Mouse (Mus musculus) lung, adult 10 weeks (tissue): ENCODE data around the gene Tbc1d20. TPM values are rescaled to one million over a fixed set of nuclear protein-coding genes. Genes with fewer than 3 reads are reported as not detected.

Source experiments
- polyA plus RNA-seq: library from polyadenylated mRNA; stranded (reverse); fragments of 350-450 nt; fragmentation: Illumina TruSeq; extraction: RNeasy Lipid Tissue Mini Kit (QIAGEN cat#74804); gene quantifications from one replicate; pipeline ENCODE4 v1.2.3, GENCODE M21; 2014; ENCODE audit warnings: low read depth, low replicate concordance; ENCODE audit not compliant: insufficient read depth

Gene Tbc1d20
- 38.9 TPM for polyA plus RNA-seq

GRCm38 (mm10) chr2:152293727-152294475 lies at the start of gene Tbc1d20:
Gene Tbc1d20 (plus strand): TSS chr2:152293828.

GRCm38 (mm10) chr2:152332101-152332825 lies 38.6 kb downstream of the Tbc1d20 start, which contains the start of gene Rbck1:
Gene Rbck1 (minus strand): TSS chr2:152332653.

DNA sequence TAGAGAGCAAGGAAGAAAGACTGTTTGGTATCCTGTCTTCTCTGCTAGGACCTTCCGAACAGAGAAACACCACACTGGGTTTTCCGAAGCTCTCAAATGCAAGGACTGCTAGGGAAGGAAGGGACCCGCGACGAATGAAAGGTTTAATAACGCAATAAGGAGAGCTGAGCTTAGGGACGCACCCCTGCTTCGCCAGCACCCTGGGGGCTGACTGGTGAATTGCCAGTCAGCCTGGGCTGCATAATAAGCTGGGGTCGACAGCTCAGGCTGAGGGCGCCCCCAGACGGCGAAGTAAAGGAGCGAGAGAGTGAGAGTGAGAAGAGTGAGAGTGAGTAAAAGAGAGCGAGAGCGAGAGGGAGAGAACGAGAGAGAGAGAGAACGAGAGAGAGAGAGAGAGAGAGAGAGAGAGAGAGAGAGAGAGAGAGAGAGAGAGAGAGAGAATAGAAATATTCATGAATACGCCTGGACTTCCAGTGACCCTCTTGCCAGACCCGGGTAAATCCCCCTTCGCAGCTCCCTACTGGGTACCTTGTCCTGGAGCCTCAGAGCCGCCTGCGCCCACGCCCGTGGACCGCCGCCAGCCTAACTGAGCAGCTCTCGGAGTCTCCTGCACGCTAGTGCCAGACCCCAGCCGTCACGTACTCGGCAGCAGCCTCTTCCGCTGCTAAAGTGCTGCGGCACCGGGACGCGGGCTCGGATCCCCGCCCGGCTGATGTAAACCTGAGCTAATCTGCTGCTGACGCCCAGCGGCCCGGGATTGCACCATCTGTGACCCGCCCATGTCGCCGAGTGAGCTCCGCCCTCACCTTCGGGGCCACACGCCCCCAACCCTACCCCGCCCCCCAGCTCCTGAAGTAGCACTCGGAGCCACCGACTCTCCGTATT lies 49.9 kb downstream of the Tbc1d20 start, which contains the start of gene Trib3:
Trib3 (minus strand) TSS at position 704 of the 885 bp plus-strand sequence.

Other genes with a start within 250 kb of the Tbc1d20 start
- gene Scrt2, start 212.3 kb upstream of the Tbc1d20 start, polyA plus RNA-seq: not detected
- gene Srxn1, start 188.3 kb upstream of the Tbc1d20 start, polyA plus RNA-seq: 13.4 TPM
- gene Tcf15, start 150.3 kb upstream of the Tbc1d20 start, polyA plus RNA-seq: 0.76 TPM
- gene Csnk2a1, start 67.0 kb upstream of the Tbc1d20 start, polyA plus RNA-seq: 36.7 TPM
- 61.4 TPM for gene Rbck1, start 38.8 kb downstream of the Tbc1d20 start, polyA plus RNA-seq
- 4.1 TPM for gene Trib3, start 50.2 kb downstream of the Tbc1d20 start, polyA plus RNA-seq
- gene Nrsn2, start 82.8 kb downstream of the Tbc1d20 start, polyA plus RNA-seq: not detected
- gene Sox12, start 104.2 kb downstream of the Tbc1d20 start, polyA plus RNA-seq: 1.6 TPM
- gene Zcchc3, start 121.2 kb downstream of the Tbc1d20 start, polyA plus RNA-seq: 3.9 TPM
- 11.0 TPM for gene 6820408C15Rik, start 121.8 kb downstream of the Tbc1d20 start, polyA plus RNA-seq
- not detected for gene Defb23, start 170.8 kb downstream of the Tbc1d20 start, polyA plus RNA-seq
- not detected for gene Defb20, start 183.2 kb downstream of the Tbc1d20 start, polyA plus RNA-seq
- not detected for gene Defb22, start 196.3 kb downstream of the Tbc1d20 start, polyA plus RNA-seq
- not detected for gene Defb26, start 217.9 kb downstream of the Tbc1d20 start, polyA plus RNA-seq
- gene Defb28, start 224.4 kb downstream of the Tbc1d20 start, polyA plus RNA-seq: not detected
- gene Defb29, start 246.3 kb downstream of the Tbc1d20 start, polyA plus RNA-seq: not detected